Mouse (Mus musculus): ENCODE measurements around the gene Ube2m. TPM values are rescaled to one million over a fixed set of nuclear protein-coding genes. Genes with fewer than 3 reads are reported as not detected.
"Not testable (repeated sequence)": the region's sequence is repeated elsewhere in the genome, so short reads cannot be mapped to it uniquely, and the experiment has no call there.

The Ube2m gene
- polyA plus RNA-seq (2016; fragmentation: Nextera tagmentation; extraction: Ambion mirVana), result 159 and 189 TPM in 2 replicates

DNA sequence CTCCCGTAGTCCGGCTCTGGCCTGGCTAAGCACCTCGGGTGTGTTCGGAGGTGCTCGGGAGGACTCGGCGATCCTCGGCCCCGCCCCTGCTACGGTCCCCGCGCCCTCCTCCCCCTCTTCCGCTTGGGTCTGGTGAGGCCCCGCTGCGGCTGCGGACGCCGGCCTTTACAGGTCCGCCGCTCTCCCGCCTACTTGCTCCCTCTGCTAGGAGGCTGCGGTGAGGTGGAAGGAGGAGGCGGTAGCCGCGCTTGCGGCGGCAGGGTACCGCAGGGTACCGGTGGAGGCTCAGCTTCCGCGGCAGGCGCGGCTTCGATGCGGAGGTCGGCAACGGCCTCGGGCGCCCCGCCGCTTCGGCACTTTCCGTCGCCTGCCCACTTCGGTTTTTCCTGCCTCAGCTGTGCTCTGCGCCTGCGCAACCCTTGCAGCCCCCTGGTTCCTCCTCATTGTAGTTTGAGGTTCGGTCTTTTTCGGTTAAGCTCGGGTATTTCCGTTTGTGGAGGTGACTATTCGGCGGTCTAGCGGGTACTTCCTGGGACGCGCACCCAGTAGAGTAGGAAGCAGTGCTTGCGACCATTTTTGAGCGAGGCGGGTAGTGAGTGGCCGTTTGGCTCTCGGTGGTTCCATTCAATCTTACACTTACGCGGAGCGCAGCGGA lies at the start of gene Ube2m:
Ube2m (minus strand) TSS at position 375 of the 655 bp plus-strand sequence.
- DNase-seq (ENCODE audit: low spot score), result peak; percentile 99
- Histone ChIP-seq H3K36me3 (peaks cover 22% of the 10 kb centered on the region), H3K27ac (peak within 1 kb of the TSS; percentile 100), H3K4me1 (peaks cover 32% of the 10 kb centered on the region), H3K27me3 (ENCODE audit: insufficient read depth, poor library complexity, severe bottlenecking) (peaks cover 17% of the 10 kb centered on the region), H3K9me3 (peaks cover 2% of the 10 kb centered on the region; the same call in 1 of the 2 replicates), H3K4me3 (peak within 1 kb of the TSS; percentile 85)
- WGBS, result under 1% methylated on average over 55 of the region's 65 CpGs

DNA sequence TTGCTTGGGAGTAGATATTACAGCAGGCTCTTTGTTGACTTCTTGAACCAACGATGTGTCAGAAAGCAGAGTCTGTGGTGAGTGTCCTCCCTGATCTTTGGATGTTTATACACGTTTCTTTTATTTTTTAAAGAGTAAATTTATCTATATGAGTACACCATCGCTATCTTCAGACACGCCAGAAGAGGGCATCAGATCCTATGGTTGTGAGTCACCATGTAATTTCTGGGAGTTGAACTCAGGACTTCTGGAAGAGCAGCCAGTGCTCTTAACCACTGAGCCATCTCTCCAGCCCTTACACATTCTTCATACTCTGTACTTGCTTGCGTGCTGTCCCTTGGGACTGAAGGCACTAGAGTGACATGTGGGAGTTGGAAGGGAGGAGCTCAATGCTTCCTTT lies 34.2 kb upstream of the Ube2m start:
- H3K4me3 ChIP-seq, result no peak overlapping the region
- no peaks in the 10 kb centered on the region for H3K9me3 ChIP-seq
- H3K36me3 ChIP-seq, result no peaks in the 10 kb centered on the region
- no peak for DNase-seq (ENCODE audit: low spot score)
- no peaks in the 10 kb centered on the region for H3K4me1 ChIP-seq
- 46% methylated on average over 5 of the region's 5 CpGs for WGBS
- H3K27ac ChIP-seq, result no peak overlapping the region
- no peaks in the 10 kb centered on the region for H3K27me3 ChIP-seq (ENCODE audit: insufficient read depth, poor library complexity, severe bottlenecking)

DNA sequence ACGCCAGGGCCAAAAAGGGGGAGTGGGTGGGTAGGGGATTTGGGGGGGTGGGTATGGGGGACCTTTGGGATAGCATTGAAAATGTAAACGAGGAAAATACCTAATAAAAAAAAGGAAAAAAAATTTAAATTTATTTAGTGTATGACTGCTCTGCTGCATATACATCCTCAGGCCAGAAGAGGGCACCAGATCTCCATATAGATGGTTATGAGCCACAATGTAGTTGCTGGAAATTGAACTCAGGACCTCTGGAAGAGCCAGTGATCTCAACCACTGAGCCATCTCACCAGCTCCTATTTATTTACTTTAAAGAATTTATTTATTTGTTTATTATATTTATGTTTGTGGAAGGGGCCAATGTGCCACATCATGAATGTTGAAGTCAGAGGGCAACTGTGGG lies 25.3 kb upstream of the Ube2m start:
- not testable (repeated sequence) for H3K9me3 ChIP-seq; H3K4me1 ChIP-seq; H3K36me3 ChIP-seq; H3K4me3 ChIP-seq; H3K27ac ChIP-seq; H3K27me3 ChIP-seq (ENCODE audit: insufficient read depth, poor library complexity, severe bottlenecking); DNase-seq (ENCODE audit: low spot score)
- 48% methylated on average over 2 of the region's 2 CpGs for WGBS

DNA sequence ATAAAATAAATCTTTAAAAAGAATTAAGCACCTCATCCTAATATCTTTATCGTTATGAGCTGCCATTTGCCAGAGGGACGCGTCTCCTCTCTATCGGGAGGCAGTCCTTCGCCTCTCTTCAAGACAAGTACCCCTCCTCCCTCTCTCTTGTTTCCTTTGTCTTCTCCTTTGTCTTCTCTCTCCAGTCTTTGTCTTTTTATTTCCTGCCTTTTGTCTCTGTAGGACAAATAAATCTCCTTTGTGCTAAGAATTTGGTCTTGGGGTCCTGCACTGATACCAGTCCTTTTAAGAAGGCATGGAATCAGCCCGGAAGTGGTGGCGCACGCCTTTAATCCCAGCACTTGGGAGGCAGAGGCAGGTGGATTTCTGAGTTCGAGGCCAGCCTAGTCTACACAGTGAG lies 21.5 kb upstream of the Ube2m start:
- 89% methylated on average over 9 of the region's 9 CpGs for WGBS
- Histone ChIP-seq H3K4me1 (no peaks in the 10 kb centered on the region), H3K4me3 (no peak overlapping the region), H3K27me3 (ENCODE audit: insufficient read depth, poor library complexity, severe bottlenecking) (no peaks in the 10 kb centered on the region), H3K9me3 (peaks cover 5% of the 10 kb centered on the region; the same call in 1 of the 2 replicates), H3K27ac (no peak overlapping the region), H3K36me3 (no peaks in the 10 kb centered on the region)
- no peak for DNase-seq (ENCODE audit: low spot score)

DNA sequence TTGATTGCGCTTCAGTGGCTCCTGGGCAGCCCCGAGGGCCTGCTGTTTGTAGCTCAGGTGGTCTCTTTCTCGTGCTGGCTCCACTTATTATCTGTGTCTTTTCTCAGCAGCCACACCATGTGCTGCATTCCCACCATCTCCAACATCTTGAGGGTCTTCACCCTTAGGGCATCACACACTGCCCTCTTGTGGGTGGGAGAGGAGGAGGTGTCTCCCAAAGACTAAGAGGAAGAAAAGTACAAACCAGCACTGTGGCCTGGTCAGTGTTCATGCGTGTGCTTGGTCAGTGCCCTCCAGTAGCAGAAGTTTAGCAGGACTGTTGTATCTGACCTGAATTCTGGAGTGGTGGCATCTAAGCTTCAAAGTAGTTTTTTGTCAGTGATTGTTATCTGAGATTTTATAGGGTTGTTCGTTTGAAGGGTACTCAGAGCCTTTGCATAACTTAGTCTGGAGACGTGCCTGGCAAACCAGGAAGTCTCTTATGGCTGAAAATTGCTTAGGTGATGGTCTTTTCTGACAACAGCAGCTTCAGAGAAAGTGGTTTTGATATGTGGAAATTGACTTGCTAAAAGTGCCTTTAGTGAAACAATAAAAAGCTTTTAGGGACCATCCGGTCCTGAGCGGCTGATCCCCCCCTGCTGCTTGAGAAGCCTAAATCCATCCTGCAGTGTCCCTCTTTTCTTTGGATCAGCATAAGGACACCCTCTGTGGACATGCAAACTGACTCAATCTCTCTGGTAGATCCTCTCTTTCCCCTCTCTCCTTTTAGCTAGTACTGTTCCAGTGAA lies 19.0 kb upstream of the Ube2m start:
- no peak for DNase-seq (ENCODE audit: low spot score)
- Histone ChIP-seq H3K4me3 (no peak overlapping the region), H3K4me1 (no peaks in the 10 kb centered on the region), H3K36me3 (no peaks in the 10 kb centered on the region), H3K27me3 (ENCODE audit: insufficient read depth, poor library complexity, severe bottlenecking) (no peaks in the 10 kb centered on the region), H3K27ac (no peak overlapping the region), H3K9me3 (no peaks in the 10 kb centered on the region)
- WGBS, result 61% methylated on average over 8 of the region's 8 CpGs

DNA sequence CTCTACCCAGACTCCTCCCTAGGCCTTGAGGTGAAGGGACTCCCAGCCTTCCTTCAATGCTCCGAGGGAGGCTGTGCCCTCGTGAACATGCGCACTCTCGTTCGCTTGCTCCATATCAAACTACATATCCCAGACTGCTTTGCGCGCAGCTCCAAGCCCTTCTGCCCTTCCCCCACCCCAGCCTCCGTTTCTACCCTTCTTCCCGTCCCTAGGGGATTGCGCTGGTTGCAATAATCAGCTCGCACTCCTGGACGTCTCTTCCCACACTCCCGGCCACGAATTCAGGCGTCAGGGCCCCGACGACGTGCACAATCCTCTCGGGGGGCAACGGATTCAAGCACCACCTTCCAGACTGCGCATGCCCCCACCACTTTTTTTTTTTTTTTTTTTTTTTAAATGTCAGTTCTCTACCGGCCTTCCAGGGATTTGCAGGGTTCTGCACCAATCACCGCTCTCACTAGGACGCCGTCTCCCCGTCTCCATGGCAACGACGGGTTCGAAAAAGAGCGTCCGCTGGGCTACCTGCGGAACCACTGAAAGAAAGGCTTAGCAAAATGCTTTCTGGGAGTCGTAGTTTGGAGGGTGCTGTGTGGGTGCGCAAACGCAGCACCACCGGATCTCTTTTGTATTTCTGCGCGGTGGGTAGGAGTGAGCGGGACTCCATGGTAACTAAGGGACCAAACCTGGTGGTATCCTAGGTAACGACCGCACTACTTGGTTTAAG lies 16.4 kb upstream of the Ube2m start, which contains the start of gene Mzf1:
Mzf1 (minus strand) TSS at position 478 of the 724 bp plus-strand sequence.
- H3K36me3 ChIP-seq, result no peaks in the 10 kb centered on the region
- H3K4me1 ChIP-seq, result no peaks in the 10 kb centered on the region
- under 1% methylated on average over 41 of the region's 41 CpGs for WGBS

DNA sequence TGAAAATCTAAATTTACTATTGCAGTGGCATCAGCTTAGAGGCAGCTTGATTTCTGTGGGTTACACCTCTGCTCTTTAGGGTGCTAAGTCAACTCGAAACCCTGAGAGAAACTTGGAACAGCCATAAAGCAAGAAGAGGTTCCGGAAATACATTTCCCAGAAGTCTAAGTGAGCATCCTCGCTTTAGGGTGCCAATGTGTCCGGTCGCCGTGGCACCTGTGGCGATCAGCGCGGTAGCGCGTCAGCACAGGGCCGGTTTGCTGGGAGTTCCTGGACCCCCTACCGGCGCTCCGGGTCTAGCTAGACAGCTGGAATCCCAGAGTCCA lies 15.8 kb upstream of the Ube2m start:
- Histone ChIP-seq H3K4me3 (peak overlapping the region; percentile 78), H3K27me3 (ENCODE audit: insufficient read depth, poor library complexity, severe bottlenecking) (no peaks in the 10 kb centered on the region), H3K36me3 (no peaks in the 10 kb centered on the region), H3K9me3 (no peaks in the 10 kb centered on the region), H3K4me1 (no peaks in the 10 kb centered on the region), H3K27ac (peak overlapping the region; percentile 92)
- 4% methylated on average over 15 of the region's 15 CpGs for WGBS
- DNase-seq (ENCODE audit: low spot score), result no peak

More for the DNA sequence above, 16.4 kb upstream of the Ube2m start, which contains the start of gene Mzf1:
- Histone ChIP-seq H3K4me3 (peak within 1 kb of the TSS; percentile 78), H3K27ac (peak within 1 kb of the TSS; percentile 92), H3K27me3 (ENCODE audit: insufficient read depth, poor library complexity, severe bottlenecking) (no peaks in the 10 kb centered on the region), H3K9me3 (no peaks in the 10 kb centered on the region)
- peak; percentile 97 for DNase-seq (ENCODE audit: low spot score)

DNA sequence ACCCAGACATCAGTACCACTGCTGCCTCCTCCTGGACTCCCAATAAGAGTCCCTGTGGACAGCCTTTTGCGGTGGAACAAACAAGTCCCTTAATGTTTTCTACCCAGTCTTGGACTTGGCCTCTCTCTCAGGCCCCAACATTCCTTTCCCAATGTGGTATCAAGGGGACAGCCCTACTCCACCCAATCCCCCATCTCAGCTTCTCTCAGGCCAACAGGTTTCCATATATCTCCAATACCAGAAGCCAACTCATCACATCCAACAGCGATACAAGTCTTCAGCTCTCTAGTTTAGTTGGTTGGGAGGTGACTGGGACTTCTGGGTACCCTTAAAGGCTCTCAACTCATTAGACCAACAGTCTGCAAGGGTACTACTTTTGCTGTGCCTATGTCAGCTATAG lies 15.4 kb upstream of the Ube2m start:
- H3K36me3 ChIP-seq, result no peaks in the 10 kb centered on the region
- H3K27me3 ChIP-seq (ENCODE audit: insufficient read depth, poor library complexity, severe bottlenecking), result no peaks in the 10 kb centered on the region
- H3K9me3 ChIP-seq, result no peaks in the 10 kb centered on the region
- 90% methylated on average over 2 of the region's 2 CpGs for WGBS
- DNase-seq (ENCODE audit: low spot score), result no peak
- H3K27ac ChIP-seq, result peak overlapping the region; percentile 92; the same call in 1 of the 2 replicates
- peak overlapping the region; percentile 78 for H3K4me3 ChIP-seq
- H3K4me1 ChIP-seq, result no peaks in the 10 kb centered on the region

DNA sequence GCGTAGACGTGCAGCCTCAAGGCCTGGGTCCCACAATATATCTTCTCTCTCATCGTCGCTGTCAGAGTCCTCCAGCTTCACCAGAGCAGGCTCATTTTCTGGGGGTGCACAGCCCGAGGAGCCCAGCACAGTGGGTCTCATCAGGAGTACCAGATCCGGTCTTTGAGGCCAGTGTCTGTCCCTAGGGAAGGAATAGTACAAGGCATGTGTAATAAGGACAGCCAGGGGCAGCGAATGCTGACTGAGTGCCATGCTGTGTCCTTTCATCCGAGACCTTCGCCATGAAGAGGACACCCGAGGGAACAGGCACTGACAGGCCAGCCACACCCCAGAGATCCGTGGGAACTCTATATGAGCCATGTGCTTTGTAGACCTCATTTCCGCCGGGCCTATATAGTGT lies 14.9 kb upstream of the Ube2m start:
- no peaks in the 10 kb centered on the region for H3K36me3 ChIP-seq
- no peaks in the 10 kb centered on the region for H3K27me3 ChIP-seq (ENCODE audit: insufficient read depth, poor library complexity, severe bottlenecking)
- H3K4me1 ChIP-seq, result no peaks in the 10 kb centered on the region
- no peaks in the 10 kb centered on the region for H3K9me3 ChIP-seq
- H3K27ac ChIP-seq, result no peak overlapping the region
- H3K4me3 ChIP-seq, result no peak overlapping the region
- no peak for DNase-seq (ENCODE audit: low spot score)
- WGBS, result 85% methylated on average over 13 of the region's 13 CpGs

DNA sequence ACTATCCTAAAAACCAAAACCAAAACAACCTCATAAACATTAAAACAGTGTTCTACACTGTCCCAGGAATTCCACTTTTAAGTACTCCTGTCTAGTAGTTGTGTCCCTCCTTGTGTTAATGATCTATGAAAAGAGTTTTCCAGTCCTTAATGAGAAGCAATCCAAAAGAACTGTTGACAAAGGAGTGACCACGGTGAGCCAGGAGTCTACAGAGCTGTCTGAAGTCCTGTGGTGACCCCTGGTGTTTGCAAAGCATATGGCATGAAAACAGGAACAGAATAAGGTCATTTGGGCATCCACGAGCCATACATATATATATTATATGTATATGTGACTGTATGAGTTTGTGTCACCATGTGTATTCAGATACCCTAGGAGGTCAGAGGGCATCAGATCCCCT lies 8.0 kb upstream of the Ube2m start:
- DNase-seq (ENCODE audit: low spot score), result peak; percentile 84
- Histone ChIP-seq H3K9me3 (peaks cover 7% of the 10 kb centered on the region; the same call in 1 of the 2 replicates), H3K4me1 (peaks cover 15% of the 10 kb centered on the region), H3K27ac (no peak overlapping the region), H3K4me3 (no peak overlapping the region), H3K27me3 (ENCODE audit: insufficient read depth, poor library complexity, severe bottlenecking) (peaks cover 45% of the 10 kb centered on the region), H3K36me3 (no peaks in the 10 kb centered on the region)
- 6% methylated on average over 2 of the region's 2 CpGs for WGBS

DNA sequence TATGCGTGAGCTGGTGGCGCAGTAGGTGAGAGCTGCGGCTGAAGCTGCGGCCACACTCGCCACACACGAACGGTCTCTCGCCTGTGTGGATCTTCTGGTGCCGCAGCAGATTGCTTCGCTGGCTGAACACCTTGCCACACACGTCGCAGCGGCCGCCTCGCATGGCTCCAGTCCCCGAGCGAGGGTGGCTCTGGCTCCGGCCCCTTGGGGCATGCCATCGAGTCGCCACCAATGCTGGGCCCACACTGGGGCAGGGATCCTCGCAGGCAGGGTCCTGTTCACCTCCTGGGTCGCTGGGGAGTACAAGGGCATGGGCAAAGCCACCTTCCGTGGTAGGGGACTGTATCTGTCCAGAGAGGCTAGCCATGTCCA lies 6.2 kb upstream of the Ube2m start:
- Histone ChIP-seq H3K27ac (peak overlapping the region; percentile 37; the same call in 1 of the 2 replicates), H3K36me3 (no peaks in the 10 kb centered on the region), H3K4me3 (peak overlapping the region; percentile 61), H3K27me3 (ENCODE audit: insufficient read depth, poor library complexity, severe bottlenecking) (peaks cover 45% of the 10 kb centered on the region), H3K9me3 (peaks cover 7% of the 10 kb centered on the region; the same call in 1 of the 2 replicates), H3K4me1 (peaks cover 18% of the 10 kb centered on the region)
- DNase-seq (ENCODE audit: low spot score), result no peak
- whole genome bisulfite sequencing, result 2% methylated on average over 23 of the region's 23 CpGs

DNA sequence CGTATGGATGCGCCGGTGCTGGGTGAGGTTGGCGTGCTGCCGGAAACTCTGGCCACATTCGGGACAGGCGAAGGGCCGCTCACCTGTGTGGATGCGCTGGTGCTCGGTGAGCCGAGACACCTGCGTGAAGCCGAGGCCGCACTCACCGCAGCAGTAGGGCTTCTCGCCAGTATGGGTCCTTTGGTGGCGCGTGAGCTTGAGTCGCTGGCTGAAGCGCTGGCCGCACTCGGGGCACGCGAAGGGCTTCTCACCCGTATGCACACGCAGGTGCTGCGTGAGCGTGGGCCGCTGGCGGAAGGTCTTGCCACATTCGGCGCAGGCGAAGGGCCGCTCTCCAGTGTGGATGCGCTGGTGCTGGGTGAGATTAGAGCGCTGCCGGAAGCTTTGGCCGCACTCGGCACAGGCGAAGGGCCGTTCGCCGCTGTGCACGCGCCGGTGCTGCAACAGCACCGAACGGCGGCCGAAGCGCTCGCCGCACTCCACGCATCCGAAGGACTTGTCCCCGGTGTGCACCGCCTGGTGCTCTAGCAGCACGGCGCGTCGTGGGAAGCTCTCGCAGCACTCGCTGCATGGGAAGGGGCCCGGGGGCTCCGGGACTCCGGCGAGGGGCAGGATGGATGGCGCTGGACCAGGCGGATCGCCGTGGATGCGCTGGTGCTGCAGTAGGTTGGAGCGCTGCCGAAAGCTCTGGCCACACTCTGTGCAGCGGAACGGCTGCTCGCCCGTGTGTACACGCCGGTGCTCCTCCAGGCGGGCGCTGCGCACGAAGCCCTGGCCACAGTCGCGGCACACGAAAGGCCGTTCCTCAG lies 5.6 kb upstream of the Ube2m start:
- Histone ChIP-seq H3K4me3 (peak overlapping the region; percentile 61), H3K4me1 (peaks cover 24% of the 10 kb centered on the region), H3K9me3 (peaks cover 7% of the 10 kb centered on the region; the same call in 1 of the 2 replicates), H3K27me3 (ENCODE audit: insufficient read depth, poor library complexity, severe bottlenecking) (peaks cover 45% of the 10 kb centered on the region), H3K27ac (peak overlapping the region; percentile 37; the same call in 1 of the 2 replicates), H3K36me3 (no peaks in the 10 kb centered on the region)
- 5% methylated on average over 88 of the region's 88 CpGs for WGBS
- DNase-seq (ENCODE audit: low spot score), result no peak
